Mouse (Mus musculus): ENCODE data around the gene Rasgef1c.

Rasgef1c gene

GRCm38 (mm10) chr11:49927169-49927568, 25.5 kb downstream of the Rasgef1c start:
- no peak for DNase-seq

- DNase-seq, result no peak
Observed at GRCm38 (mm10) chr11:49927670-49928069, 26.0 kb downstream of the Rasgef1c start.

- DNase-seq, result no peak
Observed at GRCm38 (mm10) chr11:49931037-49931625, 29.5 kb downstream of the Rasgef1c start.

- no peak for DNase-seq
Observed at GRCm38 (mm10) chr11:49931853-49932252, 30.2 kb downstream of the Rasgef1c start.

GRCm38 (mm10) chr11:49933811-49934210, 32.2 kb downstream of the Rasgef1c start:
- no peak for DNase-seq

GRCm38 (mm10) chr11:49934322-49934721, 32.7 kb downstream of the Rasgef1c start:
- no peak for DNase-seq

- no peak for DNase-seq
Observed at GRCm38 (mm10) chr11:49936458-49936857, 34.8 kb downstream of the Rasgef1c start.

GRCm38 (mm10) chr11:49937779-49938178, 36.1 kb downstream of the Rasgef1c start:
- no peak for DNase-seq

- no peak for DNase-seq
Observed at GRCm38 (mm10) chr11:49938258-49939164, 36.9 kb downstream of the Rasgef1c start.

GRCm38 (mm10) chr11:49942841-49943240, 41.2 kb downstream of the Rasgef1c start:
- no peak for DNase-seq

- no peak for DNase-seq
Observed at GRCm38 (mm10) chr11:49943901-49944300, 42.3 kb downstream of the Rasgef1c start.

GRCm38 (mm10) chr11:49945726-49946125, 44.1 kb downstream of the Rasgef1c start:
- no peak for DNase-seq

- DNase-seq, result no peak
Observed at GRCm38 (mm10) chr11:49949839-49950238, 48.2 kb downstream of the Rasgef1c start.

- DNase-seq, result no peak
Observed at GRCm38 (mm10) chr11:49953616-49954015, 52.0 kb downstream of the Rasgef1c start.

- DNase-seq, result peak; percentile 59
Observed at GRCm38 (mm10) chr11:49955577-49956261, 54.1 kb downstream of the Rasgef1c start.

- DNase-seq, result no peak
Observed at GRCm38 (mm10) chr11:49958017-49958416, 56.4 kb downstream of the Rasgef1c start.

GRCm38 (mm10) chr11:49961098-49961740, 59.6 kb downstream of the Rasgef1c start:
- DNase-seq, result peak; percentile 66

GRCm38 (mm10) chr11:49965320-49965719, 63.7 kb downstream of the Rasgef1c start:
- DNase-seq, result no peak

- no peak for DNase-seq
Observed at GRCm38 (mm10) chr11:49969692-49970091, 68.1 kb downstream of the Rasgef1c start.

GRCm38 (mm10) chr11:49973657-49974340, 72.2 kb downstream of the Rasgef1c start:
- DNase-seq, result no peak

- no peak for DNase-seq
Observed at GRCm38 (mm10) chr11:49974675-49975074, 73.0 kb downstream of the Rasgef1c start.

- DNase-seq, result no peak
Observed at GRCm38 (mm10) chr11:49977963-49978568, 76.4 kb downstream of the Rasgef1c start.
